Mouse (Mus musculus) liver, embryonic 15.5 days (tissue): Measurements from ENCODE around the gene Ntf5. TPM values are rescaled to one million over a fixed set of nuclear protein-coding genes. Genes with fewer than 3 reads are reported as not detected.
"Not testable (repeated sequence)": the region's sequence is repeated elsewhere in the genome, so short reads cannot be mapped to it uniquely, and the experiment has no call there.

Source experiments
- ATAC-seq: fragments of 200-750 bp; cut with Nextera tagmentation; 2 replicates; pipeline ENCODE4 v1.8.0; 2017; ENCODE audit warnings: moderate number of reproducible peaks, mild to moderate bottlenecking, moderate library complexity; ENCODE audit not compliant: insufficient read depth
- H3K27ac ChIP-seq: fragments of 300-500 bp; sonication (generic); replicated peaks from 2 replicates; pipeline ENCODE4 v1.5.1; 2015; ENCODE audit warnings: mild to moderate bottlenecking, inconsistent platforms
- H3K27me3 ChIP-seq: fragments of 300-500 bp; sonication (generic); 2 replicates; pipeline ENCODE4 v1.6.1; 2015; ENCODE audit warnings: mild to moderate bottlenecking, inconsistent platforms
- H3K36me3 ChIP-seq: fragments of 300-500 bp; sonication (generic); replicated peaks from 2 replicates; pipeline ENCODE4 v1.6.1; 2015; ENCODE audit warnings: moderate library complexity, mild to moderate bottlenecking, inconsistent platforms
- H3K4me1 ChIP-seq: fragments of 300-500 bp; sonication (generic); replicated peaks from 2 replicates; pipeline ENCODE4 v1.6.1; 2015; ENCODE audit warnings: inconsistent platforms
- H3K4me2 ChIP-seq: fragments of 300-500 bp; sonication (generic); 2 replicates; pipeline ENCODE4 v1.6.1; 2015; ENCODE audit warnings: moderate library complexity, mild to moderate bottlenecking, inconsistent platforms
- H3K4me3 ChIP-seq: fragments of 300-500 bp; sonication (generic); replicated peaks from 2 replicates; pipeline ENCODE4 v1.5.1; 2015; ENCODE audit warnings: mild to moderate bottlenecking, inconsistent platforms
- H3K9ac ChIP-seq: fragments of 300-500 bp; sonication (generic); 2 replicates; pipeline ENCODE4 v1.6.1; 2015; ENCODE audit warnings: moderate library complexity, mild to moderate bottlenecking, inconsistent platforms
- H3K9me3 ChIP-seq: fragments of 300-500 bp; sonication (generic); replicated peaks from 2 replicates; pipeline ENCODE4 v1.6.1; 2016; ENCODE audit warnings: inconsistent platforms
- WGBS: fragments of 180-500 bp; shearing (Covaris S2); methylation state at CpG from one replicate; pipeline ENCODE4 v1.1.7; 2015; ENCODE audit warnings: mixed read lengths; ENCODE audit not compliant: insufficient replicate concordance; 5-methylcytosine and 5-hydroxymethylcytosine counted together
- polyA plus RNA-seq: library from polyadenylated mRNA; unstranded; fragments of >200 nt; fragmentation: Nextera tagmentation; extraction: Ambion mirVana; gene quantifications from 2 replicates; pipeline ENCODE4 v1.2.1, GENCODE M21; 2015

Ntf5 gene
- polyA plus RNA-seq, 1 experiment from 2014 or later, result 0.22 TPM

DNA sequence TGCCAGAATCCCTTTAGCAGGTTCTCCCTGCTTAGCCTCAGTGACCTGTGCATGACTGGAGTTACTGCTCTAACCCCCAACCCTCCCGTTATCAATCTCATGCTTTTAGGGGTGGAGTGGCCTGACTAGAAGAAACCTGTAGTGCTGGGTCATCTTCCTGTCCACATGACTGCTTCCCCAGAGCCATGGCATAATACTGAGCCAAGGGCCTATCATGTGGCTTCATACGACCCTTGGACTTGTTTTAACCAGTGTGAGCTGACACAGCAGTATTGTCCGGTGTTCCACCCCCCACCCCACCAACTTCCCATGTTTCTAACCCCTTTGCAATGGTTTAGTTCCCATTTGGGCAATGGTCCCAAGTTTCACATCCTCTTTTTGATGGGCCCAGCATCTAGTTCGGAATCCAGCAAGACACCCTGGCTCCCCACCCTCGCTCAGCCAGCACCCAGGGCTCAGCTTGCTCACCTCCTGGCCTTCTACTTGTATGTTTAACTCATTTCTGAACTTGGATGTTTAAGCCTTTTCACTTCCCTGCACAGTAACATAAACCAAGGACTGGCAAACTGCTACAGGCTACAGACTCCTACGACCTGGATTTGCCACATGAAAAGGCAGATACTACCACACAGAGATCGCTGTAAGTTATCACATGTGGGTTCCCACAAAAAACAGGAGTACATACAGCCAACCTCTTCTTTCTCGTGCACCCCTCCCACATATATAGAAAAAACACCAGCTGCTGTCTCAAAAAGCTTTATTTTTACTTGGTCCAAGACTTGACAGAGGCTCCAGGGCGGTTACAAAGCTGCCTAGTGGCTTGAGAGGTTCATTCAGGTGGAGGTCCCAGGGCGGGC is 43.9 kb downstream of the Ntf5 start:
- Histone ChIP-seq H3K27ac (peak overlapping the region; percentile 97), H3K4me1 (peaks cover 55% of the 10 kb centered on the region), H3K4me2 (peak overlapping the region; percentile 87), H3K4me3 (peak overlapping the region; percentile 76), H3K36me3 (peaks cover 54% of the 10 kb centered on the region), H3K27me3 (no peaks in the 10 kb centered on the region), H3K9ac (peak overlapping the region; percentile 80), H3K9me3 (no peaks in the 10 kb centered on the region)
- 0 out of 2 replicates have a peak, but pooled peaks have one; percentile 2 for ATAC-seq
- 38% methylated on average over 10 of the region's 10 CpGs for WGBS

DNA sequence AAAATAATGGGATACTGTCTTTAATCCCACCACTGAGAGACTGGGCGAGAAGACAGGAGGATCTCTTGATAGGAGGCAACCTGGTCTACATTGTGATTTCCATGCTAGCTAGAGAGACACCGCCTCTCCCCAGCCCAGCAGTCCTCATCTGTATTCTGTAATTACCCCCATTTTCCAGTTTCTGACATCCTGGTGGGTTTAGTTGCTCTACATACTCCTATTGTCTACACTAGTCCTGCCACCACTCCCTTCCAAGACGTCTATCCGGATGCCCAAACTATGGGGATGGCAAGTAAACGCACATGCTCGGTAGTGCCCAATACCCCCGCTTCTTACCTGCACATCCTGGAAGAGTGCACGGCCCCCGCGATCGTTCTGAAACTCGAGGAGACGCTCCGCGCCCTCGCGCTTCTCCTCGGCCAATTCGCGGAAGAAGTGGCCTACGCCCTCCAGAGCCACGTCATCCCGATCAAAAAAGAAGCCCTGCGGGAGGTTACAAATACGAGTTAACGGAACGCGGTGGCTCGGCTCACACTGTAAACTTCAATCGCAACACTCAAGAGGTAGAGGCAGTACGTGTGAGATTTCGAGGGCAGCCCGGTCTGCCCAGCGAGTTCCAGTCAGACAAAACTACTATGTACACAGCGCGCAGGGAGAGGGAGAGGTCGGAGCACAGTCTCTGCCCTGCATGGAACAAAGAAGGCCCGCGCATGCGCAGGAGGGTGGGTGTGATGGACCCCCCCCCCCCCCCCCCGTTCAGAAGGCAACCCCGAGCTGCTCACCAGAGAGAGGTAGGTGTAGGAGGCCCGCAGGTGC is 45.5 kb downstream of the Ntf5 start:
- no peaks in the 10 kb centered on the region for H3K27me3 ChIP-seq
- peak overlapping the region; percentile 76 for H3K4me3 ChIP-seq
- peak overlapping the region; percentile 80 for H3K9ac ChIP-seq
- peak overlapping the region; percentile 87 for H3K4me2 ChIP-seq
- H3K36me3 ChIP-seq, result peaks cover 66% of the 10 kb centered on the region
- WGBS, result 2% methylated on average over 43 of the region's 43 CpGs
- H3K4me1 ChIP-seq, result peaks cover 62% of the 10 kb centered on the region
- peak; percentile 34 for ATAC-seq
- peak overlapping the region; percentile 97 for H3K27ac ChIP-seq
- no peaks in the 10 kb centered on the region for H3K9me3 ChIP-seq

DNA sequence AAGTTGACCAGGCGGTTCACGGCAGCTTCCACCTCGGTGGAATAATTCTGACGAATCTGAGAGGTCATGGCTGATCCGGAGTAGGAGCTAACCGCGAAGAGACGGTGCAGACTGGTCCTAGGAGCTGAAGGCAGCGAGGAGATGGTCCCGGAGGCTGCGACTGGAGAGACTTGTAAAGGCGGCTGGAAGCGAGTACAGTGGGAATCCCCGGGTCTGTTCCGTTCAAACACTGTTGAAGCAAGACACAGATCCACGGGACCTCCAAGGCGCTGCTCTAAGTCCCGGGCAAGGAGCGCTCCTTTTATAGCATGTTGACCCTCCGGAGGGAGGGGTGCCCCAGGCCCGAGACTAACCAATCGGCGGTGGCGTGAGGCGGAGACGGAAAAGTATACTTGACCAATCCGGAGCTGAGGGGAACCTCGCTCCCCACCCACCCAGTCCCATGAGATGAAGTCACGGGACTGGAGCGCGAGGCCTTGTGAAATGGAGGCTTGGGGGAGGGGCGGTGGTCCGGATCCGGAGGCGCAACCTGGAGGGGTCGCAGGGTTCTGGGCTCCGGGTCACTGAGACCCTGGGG is 46.2 kb downstream of the Ntf5 start, which contains the start of gene Ftl1:
TSS of gene Ftl1 (minus strand) at position 321 of the 577 bp plus-strand sequence.
- H3K4me3 ChIP-seq, result peak within 1 kb of the TSS; percentile 76
- peak; percentile 85 for ATAC-seq
- peak within 1 kb of the TSS; percentile 97 for H3K27ac ChIP-seq
- H3K4me2 ChIP-seq, result peak within 1 kb of the TSS; percentile 87
- not testable (repeated sequence) for H3K9me3 ChIP-seq, H3K27me3 ChIP-seq
- H3K9ac ChIP-seq, result peak within 1 kb of the TSS; percentile 80
- H3K36me3 ChIP-seq, result peaks cover 67% of the 10 kb centered on the region
- peaks cover 64% of the 10 kb centered on the region for H3K4me1 ChIP-seq
- WGBS, result under 1% methylated on average over 37 of the region's 37 CpGs

DNA sequence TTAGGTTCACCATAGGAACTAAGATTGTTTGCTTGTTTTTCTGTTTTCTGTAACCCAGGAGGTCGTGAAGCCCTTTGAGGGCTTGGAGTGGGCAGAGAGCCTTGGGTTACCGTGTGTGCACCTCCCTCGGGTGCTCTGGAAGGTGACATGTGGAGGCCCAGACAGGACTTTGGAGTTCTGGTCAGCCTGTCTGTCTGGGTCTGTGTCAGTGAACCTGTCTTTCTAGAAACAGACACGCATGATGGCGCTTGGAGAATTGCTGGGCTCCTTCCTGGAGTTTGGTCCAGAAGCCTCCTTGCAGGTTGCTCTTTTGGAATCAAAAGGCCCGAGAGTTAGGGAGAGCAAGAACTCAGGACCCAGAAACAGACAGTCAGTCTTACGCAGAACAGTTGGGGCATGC is 46.9 kb downstream of the Ntf5 start:
- whole genome bisulfite sequencing, result 36% methylated on average over 7 of the region's 7 CpGs
- H3K4me2 ChIP-seq, result peak overlapping the region; percentile 87
- no peaks in the 10 kb centered on the region for H3K27me3 ChIP-seq
- no peak for ATAC-seq
- peak overlapping the region; percentile 97 for H3K27ac ChIP-seq
- peak overlapping the region; percentile 80 for H3K9ac ChIP-seq
- peaks cover 71% of the 10 kb centered on the region for H3K36me3 ChIP-seq
- H3K4me3 ChIP-seq, result peak overlapping the region; percentile 76
- no peaks in the 10 kb centered on the region for H3K9me3 ChIP-seq
- peaks cover 70% of the 10 kb centered on the region for H3K4me1 ChIP-seq

DNA sequence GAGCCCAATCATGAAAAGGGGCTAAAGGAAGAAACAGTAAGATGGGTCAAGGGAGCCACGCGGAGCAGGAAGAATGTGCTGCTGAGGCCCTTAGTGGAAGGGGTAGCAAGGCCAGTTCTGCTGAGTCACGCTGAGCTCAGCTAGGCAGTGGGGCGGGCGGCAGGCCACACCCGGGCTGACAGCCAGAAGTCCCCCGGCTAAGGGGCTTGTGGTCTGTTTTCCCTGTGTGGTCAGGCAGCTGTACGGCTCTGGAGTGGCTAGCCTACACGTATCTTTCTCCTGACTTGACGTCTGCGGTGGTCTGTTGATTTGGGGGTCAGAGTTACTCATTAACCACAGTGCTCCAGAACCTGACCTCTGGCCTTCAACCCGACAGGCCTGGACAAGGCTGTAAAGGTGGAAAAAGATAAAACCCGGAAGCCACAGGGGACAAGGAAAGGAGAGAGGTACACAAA is 47.4 kb downstream of the Ntf5 start:
- ATAC-seq, result peak; percentile 67
- 3% methylated on average over 13 of the region's 13 CpGs for WGBS
- Histone ChIP-seq H3K9me3 (no peaks in the 10 kb centered on the region), H3K4me1 (peaks cover 74% of the 10 kb centered on the region), H3K4me3 (peak overlapping the region; percentile 76), H3K36me3 (peaks cover 69% of the 10 kb centered on the region), H3K27me3 (no peaks in the 10 kb centered on the region), H3K9ac (peak overlapping the region; percentile 80), H3K4me2 (peak overlapping the region; percentile 87), H3K27ac (peak overlapping the region; percentile 97)

DNA sequence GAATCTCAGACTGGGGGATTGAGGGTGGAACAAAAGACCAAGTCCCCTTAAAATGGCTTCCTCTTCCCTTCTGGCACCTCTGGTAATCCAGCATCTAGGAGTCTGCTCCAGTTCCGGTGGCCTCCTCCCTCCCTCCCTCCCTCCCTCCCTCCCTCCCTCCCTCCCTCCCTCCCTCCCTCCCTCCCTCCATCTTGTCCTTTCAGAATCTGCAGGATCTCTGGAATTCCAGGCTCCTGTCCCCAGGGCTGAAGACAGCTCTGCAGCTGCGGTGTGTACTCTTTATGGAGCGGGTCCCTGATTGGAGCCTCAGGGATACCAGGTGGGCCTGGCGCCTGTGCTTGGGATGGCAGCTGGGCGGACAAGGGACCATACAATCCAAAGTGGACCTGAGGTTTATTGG is 47.8 kb downstream of the Ntf5 start:
- no peaks in the 10 kb centered on the region for H3K9me3 ChIP-seq
- 64% methylated on average over 5 of the region's 5 CpGs for WGBS

DNA sequence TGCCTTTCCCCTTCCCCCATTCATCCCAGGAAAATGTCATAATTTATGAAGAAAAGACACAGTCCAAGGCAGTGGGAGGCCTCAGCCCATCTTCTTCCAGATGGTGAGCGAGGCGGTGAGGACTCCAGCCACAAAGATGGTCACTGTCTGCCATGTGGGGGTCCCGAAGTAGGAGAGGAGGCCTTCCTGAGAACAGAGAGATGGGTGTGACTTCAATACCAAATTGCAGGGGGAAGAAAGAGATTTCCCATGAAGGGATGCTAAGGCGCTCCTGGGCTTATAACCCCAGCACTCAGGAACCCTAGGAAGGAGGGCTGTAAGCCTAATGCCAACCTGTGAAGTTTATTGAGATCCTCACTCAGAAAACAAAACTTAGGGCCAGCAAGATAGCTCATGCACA is 48.3 kb downstream of the Ntf5 start:
- ATAC-seq, result no peak
- peak overlapping the region; percentile 87 for H3K4me2 ChIP-seq

More for the DNA sequence above, 47.8 kb downstream of the Ntf5 start:
- H3K4me3 ChIP-seq, result peak overlapping the region; percentile 76
- peak; percentile 17 for ATAC-seq
- peak overlapping the region; percentile 97 for H3K27ac ChIP-seq
- H3K9ac ChIP-seq, result peak overlapping the region; percentile 80
- peaks cover 65% of the 10 kb centered on the region for H3K36me3 ChIP-seq
- no peaks in the 10 kb centered on the region for H3K27me3 ChIP-seq
- peaks cover 74% of the 10 kb centered on the region for H3K4me1 ChIP-seq
- H3K4me2 ChIP-seq, result peak overlapping the region; percentile 87

DNA sequence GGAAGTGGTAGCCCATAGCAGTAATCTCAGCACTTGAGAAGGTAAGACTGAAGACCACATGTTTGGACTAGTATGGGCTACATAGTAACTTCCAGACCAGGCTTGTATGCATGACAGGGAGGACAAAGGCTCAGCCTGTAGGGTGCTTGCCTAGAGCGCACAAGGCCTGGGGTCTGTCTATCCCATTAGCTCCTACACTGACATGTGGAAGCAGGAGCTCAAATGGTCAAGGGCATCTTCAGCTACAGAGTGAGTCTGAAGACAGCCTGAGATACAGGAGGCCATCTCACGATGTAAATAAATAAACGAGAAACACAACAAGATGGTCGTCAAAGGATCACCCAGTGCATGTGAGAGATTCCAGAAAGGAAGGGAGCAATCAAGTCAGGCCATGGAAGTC is 48.8 kb downstream of the Ntf5 start:
- peaks cover 72% of the 10 kb centered on the region for H3K4me1 ChIP-seq
- H3K4me3 ChIP-seq, result no peak overlapping the region
- 84% methylated on average over 4 of the region's 4 CpGs for WGBS

More for the DNA sequence above, 48.3 kb downstream of the Ntf5 start:
- Histone ChIP-seq H3K27me3 (no peaks in the 10 kb centered on the region), H3K4me3 (peak overlapping the region; percentile 76), H3K9ac (peak overlapping the region; percentile 25; the same call in 1 of the 2 replicates), H3K36me3 (peaks cover 63% of the 10 kb centered on the region), H3K27ac (peak overlapping the region; percentile 97), H3K4me1 (peaks cover 72% of the 10 kb centered on the region), H3K9me3 (no peaks in the 10 kb centered on the region)
- WGBS, result 86% methylated on average over 4 of the region's 4 CpGs

DNA sequence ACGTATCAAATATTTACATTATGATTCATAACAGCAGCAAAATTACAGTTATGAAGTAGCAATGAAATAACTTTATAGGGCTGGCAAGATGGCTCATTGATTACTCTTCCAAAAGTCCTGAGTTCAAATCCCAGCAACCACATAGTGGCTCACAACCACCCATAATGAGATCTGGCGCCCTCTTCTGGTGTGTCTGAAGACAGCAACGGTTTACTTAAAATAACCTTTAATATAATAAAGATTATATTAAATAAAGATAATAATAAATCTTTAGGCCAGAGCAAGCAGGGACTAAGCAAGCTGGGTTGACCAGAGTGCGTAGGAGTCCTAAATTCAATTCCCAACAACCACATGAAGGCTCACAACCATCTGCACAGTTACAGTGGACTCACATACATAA is 49.4 kb downstream of the Ntf5 start:
- WGBS, result 69% methylated on average over 4 of the region's 4 CpGs
- not testable (repeated sequence) for H3K27ac ChIP-seq, H3K4me2 ChIP-seq, H3K9me3 ChIP-seq, H3K9ac ChIP-seq, H3K27me3 ChIP-seq, ATAC-seq, H3K4me3 ChIP-seq
- Histone ChIP-seq H3K36me3 (peaks cover 52% of the 10 kb centered on the region), H3K4me1 (peaks cover 69% of the 10 kb centered on the region)

More for the DNA sequence above, 48.8 kb downstream of the Ntf5 start:
- H3K9ac ChIP-seq, result no peak overlapping the region
- peaks cover 57% of the 10 kb centered on the region for H3K36me3 ChIP-seq
- H3K27me3 ChIP-seq, result no peaks in the 10 kb centered on the region
- H3K27ac ChIP-seq, result peak overlapping the region; percentile 97
- H3K4me2 ChIP-seq, result no peak overlapping the region
- no peak for ATAC-seq
- no peaks in the 10 kb centered on the region for H3K9me3 ChIP-seq

DNA sequence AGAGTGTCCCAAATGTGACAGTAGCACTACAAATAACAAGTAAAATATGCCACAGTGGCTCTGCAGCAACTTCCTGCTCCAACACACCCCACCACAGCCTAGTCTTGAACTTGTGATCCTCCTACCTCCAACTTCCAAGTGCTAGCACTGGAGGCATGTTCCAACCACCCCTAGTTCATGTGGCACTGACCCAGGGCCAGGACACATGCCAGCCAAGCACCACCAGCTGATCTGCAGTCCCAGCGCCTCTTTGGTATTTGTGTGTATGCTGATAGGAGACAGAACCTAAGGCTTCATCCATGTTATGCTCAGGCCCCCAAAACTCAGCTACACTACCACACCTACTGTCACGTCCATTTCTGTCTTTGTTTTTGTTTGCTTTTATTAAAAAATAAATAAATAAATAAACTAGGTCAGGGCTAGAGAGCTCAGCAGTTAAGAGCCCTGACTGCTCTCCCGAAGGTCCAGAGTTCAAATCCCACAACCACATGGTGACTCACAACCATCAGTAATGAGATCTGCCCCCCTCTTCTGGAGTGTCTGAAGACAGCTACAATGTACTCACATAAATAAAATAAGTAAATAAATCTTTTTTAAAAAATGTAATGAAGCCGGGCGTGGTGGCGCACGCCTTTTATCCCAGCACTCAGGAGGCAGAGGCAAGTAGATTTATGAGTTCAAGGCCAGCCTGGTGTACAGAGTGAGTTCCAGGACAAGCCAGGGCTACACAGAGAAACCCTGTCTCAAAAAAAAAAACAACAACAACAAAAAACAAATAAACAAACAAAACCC is 50.7 kb downstream of the Ntf5 start:
- no peak for ATAC-seq
- Histone ChIP-seq H3K36me3 (peaks cover 42% of the 10 kb centered on the region), H3K9ac (no peak overlapping the region), H3K4me3 (no peak overlapping the region), H3K4me1 (peaks cover 61% of the 10 kb centered on the region), H3K27ac (0 out of 2 replicates have a peak overlapping the region, but pooled peaks have one; percentile 12), H3K27me3 (no peaks in the 10 kb centered on the region), H3K9me3 (no peaks in the 10 kb centered on the region), H3K4me2 (no peak overlapping the region)
- WGBS, result 81% methylated on average over 7 of the region's 7 CpGs
